Mouse (Mus musculus): ENCODE measurements around the gene Zkscan5. TPM values are rescaled to one million over a fixed set of nuclear protein-coding genes. Genes with fewer than 3 reads are reported as not detected.

The Zkscan5 gene
- 1 to 10 TPM; 8.6 to 9.3 TPM for total RNA-seq (2021)
- long read RNA-seq, experiment 1, transcript Zkscan5-202 (6 exons, 3,794 nt): major isoform, 10 of 18 reads
- long read RNA-seq, experiment 1, partial matches to known transcripts: 2 of 18 reads
- long read RNA-seq, experiment 1, other reads (novel, unspliced or antisense): 5 of 18 reads
- long read RNA-seq, experiment 2, transcript Zkscan5-202 (6 exons, 3,794 nt): major isoform, 10 of 13 reads
- long read RNA-seq, experiment 2, partial matches to known transcripts: 0 of 13 reads
- long read RNA-seq, experiment 2, other reads (novel, unspliced or antisense): 3 of 13 reads

GRCm38 (mm10) chr5:145203936-145204691 lies at the start of gene Zkscan5:
TSS of gene Zkscan5 (plus strand) at chr5:145204562.
- intact Hi-C loops (cut with DNase I): loop anchor here (2.0 to 5.0 kb wide), 2 partner anchors 27 to 37 kb away; partner anchors contain the start of genes Cpsf4, Ptcd1 and Zfp655
- peak within 1 kb of the TSS; percentile 98 for H3K27ac ChIP-seq
- peak within 1 kb of the TSS; percentile 89 for H3K4me3 ChIP-seq
- peak; percentile 98 for DNase-seq
- no peak for TF ChIP-seq CTCF (IDR thresholded peaks at IDR 0.05)

- no peak overlapping the region for H3K4me3 ChIP-seq
- no peak overlapping the region for H3K27ac ChIP-seq
- DNase-seq: no peak
- TF ChIP-seq CTCF (IDR thresholded peaks at IDR 0.05): no peak
- intact Hi-C loops (cut with DNase I): no loop called here
Observed at GRCm38 (mm10) chr5:145161361-145161760, 43.0 kb upstream of the Zkscan5 start.

GRCm38 (mm10) chr5:145164710-145165109 lies 39.7 kb upstream of the Zkscan5 start:
- Histone ChIP-seq H3K4me3 (peak overlapping the region; percentile 93), H3K27ac (peak overlapping the region; percentile 93)
- intact Hi-C loops (cut with DNase I): loop anchor here (5.0 kb wide), 1 partner anchor 38 kb away; the partner anchor contains the start of genes Zkscan14 and Zkscan5

DNA sequence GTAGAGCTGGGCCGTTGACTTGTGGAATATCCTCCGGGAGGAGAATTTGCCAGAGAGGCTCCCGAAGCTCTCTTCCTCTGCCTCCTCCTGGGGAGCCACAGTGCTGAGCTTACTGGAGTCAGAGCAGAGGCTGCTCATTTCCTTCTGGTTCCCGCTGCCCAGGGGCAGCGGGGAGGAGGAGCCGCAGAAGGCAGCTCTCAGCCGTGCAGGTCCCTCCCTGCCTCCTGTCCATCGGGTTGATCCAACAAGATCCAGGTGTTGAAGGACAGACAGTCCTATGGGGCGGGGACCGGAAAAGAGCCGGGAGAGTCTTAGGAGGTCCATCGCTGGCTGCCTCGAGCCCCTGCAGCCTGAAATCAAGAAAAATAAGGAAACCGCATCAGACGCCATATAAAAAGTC lies 39.2 kb upstream of the Zkscan5 start:
- DNase-seq: no peak
- intact Hi-C loops (cut with DNase I): loop anchor here (5.0 kb wide), 1 partner anchor 37 kb away; the partner anchor contains the start of genes Zkscan14 and Zkscan5
- no peak for TF ChIP-seq CTCF (IDR thresholded peaks at IDR 0.05)
- peak overlapping the region; percentile 93 for H3K27ac ChIP-seq
- H3K4me3 ChIP-seq: peak overlapping the region; percentile 93

More at GRCm38 (mm10) chr5:145164710-145165109, 39.7 kb upstream of the Zkscan5 start:
- TF ChIP-seq CTCF (IDR thresholded peaks at IDR 0.05): no peak
- DNase-seq: no peak

DNA sequence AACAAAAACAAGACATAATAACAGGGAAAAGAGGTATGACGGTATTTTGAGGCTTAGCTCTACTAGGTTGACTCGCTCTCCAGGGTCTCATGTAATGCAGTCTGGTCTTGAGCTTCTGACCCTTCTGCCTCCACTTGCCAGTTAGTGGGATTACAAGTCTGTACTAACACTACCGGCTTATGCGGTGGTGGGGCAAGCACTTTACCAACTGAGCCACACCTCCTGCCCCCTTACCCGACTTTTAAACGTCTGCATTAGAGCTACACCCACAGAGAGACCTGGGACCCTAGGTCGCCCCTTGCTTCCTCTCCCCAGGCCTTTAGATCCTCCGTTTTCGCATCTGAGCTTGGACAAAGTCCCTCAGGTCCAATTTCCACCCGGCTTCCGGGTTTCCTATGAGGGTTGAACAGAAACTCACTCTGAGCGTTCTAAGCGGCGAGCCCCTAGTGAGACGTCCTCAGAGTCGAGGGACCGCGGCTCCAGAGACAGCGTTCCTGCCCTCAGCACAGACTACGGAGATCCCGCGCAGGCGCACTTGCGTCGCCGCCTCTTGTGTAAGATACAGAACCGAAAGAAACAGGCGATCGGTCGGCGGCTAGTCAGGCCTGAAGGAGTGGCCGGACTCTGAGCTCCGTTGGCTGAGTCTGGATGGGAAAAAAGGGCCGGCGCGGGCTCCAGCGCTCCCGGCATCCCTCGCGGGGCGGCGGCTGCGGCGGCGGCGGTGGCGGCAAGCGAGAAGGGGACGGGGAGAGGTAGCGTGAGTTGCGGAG lies 37.6 kb upstream of the Zkscan5 start, which contains the start of the genes Ptcd1 and Cpsf4:
Gene Ptcd1, minus strand, starts transcription at position 573 of the 770 bp plus-strand sequence.
Gene Cpsf4, plus strand, starts transcription at position 678 of the 770 bp plus-strand sequence.
- intact Hi-C loops (cut with DNase I): loop anchor here (2.0 to 5.0 kb wide), 3 partner anchors 24 to 36 kb away; partner anchors contain the start of genes Bud31, Pdap1, Zkscan14 and Zkscan5
- H3K4me3 ChIP-seq: peak within 1 kb of the TSS; percentile 93
- peak; percentile 99 for DNase-seq
- H3K27ac ChIP-seq: peak within 1 kb of the TSS; percentile 93
- TF ChIP-seq CTCF (IDR thresholded peaks at IDR 0.05): no peak

DNA sequence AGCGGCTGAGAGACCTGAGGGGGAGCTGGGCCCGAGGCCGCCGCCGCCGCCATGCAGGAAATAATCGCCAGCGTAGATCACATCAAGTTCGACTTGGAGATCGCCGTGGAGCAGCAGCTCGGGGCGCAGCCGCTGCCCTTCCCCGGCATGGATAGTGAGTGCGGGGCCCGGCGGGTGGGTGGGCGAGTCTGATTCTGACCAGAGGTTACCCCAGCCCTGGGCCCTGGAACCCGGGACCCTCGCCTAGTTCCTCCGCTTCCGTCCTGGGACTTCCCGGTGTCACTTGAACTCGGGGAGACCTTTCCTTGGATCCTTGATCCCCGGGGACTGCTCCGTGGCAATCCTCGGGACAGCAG lies 37.1 kb upstream of the Zkscan5 start:
- no peak for TF ChIP-seq CTCF (IDR thresholded peaks at IDR 0.05)
- peak overlapping the region; percentile 93 for H3K4me3 ChIP-seq
- peak overlapping the region; percentile 93 for H3K27ac ChIP-seq
- no peak for DNase-seq
- intact Hi-C loops (cut with DNase I): loop anchor here (2.0 to 5.0 kb wide), 3 partner anchors 24 to 35 kb away; partner anchors contain the start of genes Bud31, Pdap1, Zkscan14 and Zkscan5

GRCm38 (mm10) chr5:145178461-145178980 lies 25.8 kb upstream of the Zkscan5 start:
- Histone ChIP-seq H3K4me3 (peak overlapping the region; percentile 40), H3K27ac (no peak overlapping the region)
- intact Hi-C loops (cut with DNase I): no loop called here
- DNase-seq: no peak
- no peak for TF ChIP-seq CTCF (IDR thresholded peaks at IDR 0.05)

- TF ChIP-seq CTCF (IDR thresholded peaks at IDR 0.05): no peak
- no peak for DNase-seq
- Histone ChIP-seq H3K4me3 (no peak overlapping the region), H3K27ac (no peak overlapping the region)
- intact Hi-C loops (cut with DNase I): no loop called here
Observed at GRCm38 (mm10) chr5:145185244-145185643, 19.1 kb upstream of the Zkscan5 start.

GRCm38 (mm10) chr5:145189416-145189815 lies 14.9 kb upstream of the Zkscan5 start:
- intact Hi-C loops (cut with DNase I): no loop called here
- Histone ChIP-seq H3K27ac (peak overlapping the region; percentile 98; the same call in 1 of the 2 replicates), H3K4me3 (peak overlapping the region; percentile 86)
- DNase-seq: no peak
- TF ChIP-seq CTCF (IDR thresholded peaks at IDR 0.05): no peak

GRCm38 (mm10) chr5:145190373-145190772 lies 14.0 kb upstream of the Zkscan5 start:
- Histone ChIP-seq H3K27ac (peak overlapping the region; percentile 98), H3K4me3 (peak overlapping the region; percentile 86)
- TF ChIP-seq CTCF (IDR thresholded peaks at IDR 0.05): no peak
- no peak for DNase-seq
- intact Hi-C loops (cut with DNase I): loop anchor here (2.0 kb wide), 1 partner anchor 24 kb away; the partner anchor contains the start of genes Cpsf4 and Ptcd1

- DNase-seq: peak; percentile 93
- H3K27ac ChIP-seq: peak overlapping the region; percentile 98
- intact Hi-C loops (cut with DNase I): loop anchor here (2.0 kb wide), 1 partner anchor 24 kb away; the partner anchor contains the start of genes Cpsf4 and Ptcd1
- TF ChIP-seq CTCF (IDR thresholded peaks at IDR 0.05): no peak
- H3K4me3 ChIP-seq: peak overlapping the region; percentile 86
Observed at GRCm38 (mm10) chr5:145190875-145191798, 13.2 kb upstream of the Zkscan5 start.

Data from gastrocnemius, adult 2 months (tissue).